Mouse (Mus musculus): ENCODE data around the gene Fbxl17.

Fbxl17 gene

DNA sequence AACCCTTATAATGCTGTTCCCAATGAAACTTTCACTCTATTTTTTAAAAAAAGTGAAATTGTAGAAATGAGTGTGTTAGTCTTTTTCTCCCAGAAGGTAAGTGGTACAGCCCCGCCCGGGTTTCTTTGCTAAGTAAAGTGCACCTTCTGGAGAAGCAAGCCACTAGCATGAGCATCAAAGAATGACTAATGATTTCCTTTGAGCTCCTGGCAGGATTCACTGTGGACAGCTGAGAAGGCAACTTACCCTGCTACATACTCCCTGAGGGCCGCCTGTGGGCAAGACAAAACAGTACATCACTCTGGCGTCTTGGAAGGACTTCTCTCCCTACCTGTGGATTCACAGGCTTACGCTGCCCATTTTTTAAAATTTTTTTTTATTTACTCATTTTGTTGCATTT lies 217.8 kb downstream of the Fbxl17 start:
- in situ Hi-C loops (cut with MboI), result no loop called here

DNA sequence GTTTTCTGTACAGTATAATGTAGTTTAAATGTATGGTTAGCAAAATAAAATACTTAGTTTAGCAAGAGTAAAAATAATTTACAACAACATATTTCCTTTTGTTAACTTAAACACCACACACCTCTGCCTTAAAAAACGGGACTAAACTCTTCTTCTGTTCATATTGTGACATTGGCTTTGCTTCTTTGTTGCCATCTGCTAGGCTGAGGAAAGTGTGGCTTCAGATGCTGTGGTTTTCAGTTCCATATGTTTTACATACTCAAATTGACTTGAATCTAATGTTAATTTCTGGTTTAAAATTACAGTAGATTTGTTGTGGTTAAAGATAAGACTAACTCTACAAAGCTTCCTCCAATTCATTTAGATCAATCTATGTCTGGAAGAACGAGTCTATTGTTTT lies 218.8 kb downstream of the Fbxl17 start:
- in situ Hi-C loops (cut with MboI), result no loop called here

DNA sequence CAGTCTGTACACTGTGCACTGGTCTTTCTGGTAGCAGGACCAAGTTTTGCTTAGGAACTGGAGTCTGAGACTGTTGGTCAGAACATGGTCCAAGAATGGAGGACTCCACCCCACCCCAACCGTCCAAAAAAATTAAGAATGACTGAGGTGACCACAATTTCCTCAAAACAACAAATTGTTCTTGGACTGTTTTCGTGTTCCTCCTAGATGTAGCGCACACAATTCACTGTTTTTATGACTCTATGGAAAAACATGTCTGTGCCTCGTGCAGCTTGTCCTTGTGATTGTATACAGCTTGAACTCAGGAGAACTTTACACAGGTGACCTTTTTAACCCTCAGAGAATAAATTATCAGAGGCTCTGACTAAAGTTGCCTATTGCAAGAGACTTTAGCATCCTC lies 220.7 kb downstream of the Fbxl17 start:
- in situ Hi-C loops (cut with MboI), result no loop called here

DNA sequence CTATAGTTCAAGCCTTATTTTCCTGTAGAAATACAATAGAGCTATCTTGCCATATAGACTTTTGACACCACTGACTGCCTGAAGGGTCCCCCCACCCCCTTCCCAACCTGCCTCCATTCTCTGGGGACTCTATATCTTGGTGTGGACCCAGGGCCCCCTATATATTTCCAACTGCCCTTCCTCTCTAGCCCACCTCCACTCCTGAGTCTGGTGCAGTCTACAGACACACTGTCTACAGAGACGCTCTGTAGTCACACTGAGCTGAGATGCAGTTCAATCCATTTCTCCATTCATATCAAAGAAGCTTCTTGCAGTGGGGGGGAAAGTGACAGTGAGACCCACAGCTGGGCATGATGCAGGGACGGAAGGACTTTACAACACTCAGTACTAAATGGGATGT lies 226.5 kb downstream of the Fbxl17 start:
- in situ Hi-C loops (cut with MboI), result no loop called here

DNA sequence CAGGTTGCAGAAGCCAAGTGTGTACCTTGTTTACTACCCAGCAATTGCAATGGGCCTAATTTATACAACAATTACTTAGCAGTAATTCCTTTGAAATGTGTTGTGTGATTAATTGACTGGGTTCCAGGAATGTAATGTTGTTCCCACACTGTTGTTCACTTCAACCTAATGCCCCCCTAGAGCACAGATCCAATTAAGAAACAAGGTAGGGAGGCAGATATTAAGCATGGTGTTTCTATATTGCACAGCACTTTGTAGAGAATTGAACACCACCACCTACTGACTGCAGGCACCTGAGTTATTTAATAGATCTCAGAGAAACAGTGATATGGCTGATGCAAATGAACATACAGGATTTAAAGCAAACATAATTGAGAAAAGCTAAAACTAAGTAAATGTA lies 226.9 kb downstream of the Fbxl17 start:
- in situ Hi-C loops (cut with MboI), result no loop called here

DNA sequence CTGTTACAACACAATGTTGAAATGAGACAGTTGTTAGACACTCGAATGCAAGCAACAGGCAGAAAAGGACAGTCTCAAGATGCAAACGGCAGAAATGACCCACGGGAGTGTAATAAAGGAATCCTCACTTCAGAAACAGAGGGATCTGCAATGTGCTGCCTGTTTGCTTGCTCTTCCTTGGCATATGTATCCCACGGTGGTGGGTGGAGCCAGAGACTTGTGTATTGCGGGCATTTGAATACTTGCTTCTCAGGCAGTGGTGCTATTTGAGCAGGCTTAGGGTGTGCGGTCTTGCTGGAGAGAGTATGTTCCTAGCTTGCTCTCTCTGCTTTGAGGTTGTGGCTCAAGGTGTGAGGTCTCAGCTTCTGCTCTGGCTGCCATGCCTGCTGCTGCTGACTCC lies 228.8 kb downstream of the Fbxl17 start:
- in situ Hi-C loops (cut with MboI), result no loop called here

DNA sequence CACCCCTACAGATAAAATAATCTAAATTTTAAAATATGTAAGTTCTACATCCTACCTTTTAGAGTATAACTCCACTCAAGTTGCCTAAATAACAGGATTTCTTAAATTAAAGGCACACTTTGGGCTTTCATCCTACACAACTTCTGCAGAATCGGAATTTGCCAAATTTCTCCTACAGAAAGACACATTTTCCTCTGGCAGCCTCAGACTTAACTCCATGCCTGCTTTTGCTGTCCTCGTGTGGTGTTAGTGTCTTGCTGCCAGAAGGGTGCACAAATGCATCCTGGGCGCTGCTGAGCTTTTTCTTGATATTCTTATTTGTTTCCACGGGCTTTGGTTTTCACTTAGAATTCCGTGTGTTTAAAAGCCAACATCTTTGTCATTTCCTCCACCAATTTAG lies 229.3 kb downstream of the Fbxl17 start:
- in situ Hi-C loops (cut with MboI), result no loop called here

DNA sequence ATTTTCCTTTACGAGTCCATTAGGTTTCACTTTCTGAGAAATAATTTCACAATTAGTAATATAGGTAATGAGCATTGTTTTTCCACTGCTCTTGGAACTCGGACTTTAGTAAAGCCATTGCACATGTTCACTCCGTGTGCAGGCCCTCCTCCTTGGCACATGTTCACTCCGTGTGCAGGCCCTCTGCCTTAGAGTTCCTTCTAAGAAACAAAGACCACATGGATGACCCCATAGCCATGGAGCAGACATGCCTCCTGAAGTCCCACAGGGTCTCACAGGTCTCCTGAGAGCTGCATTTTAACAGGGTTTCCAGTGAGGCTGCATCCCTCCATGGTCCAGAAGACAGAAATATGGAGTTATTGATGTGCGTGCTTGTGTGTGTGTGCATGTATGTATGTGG lies 237.1 kb downstream of the Fbxl17 start:
- in situ Hi-C loops (cut with MboI), result no loop called here

DNA sequence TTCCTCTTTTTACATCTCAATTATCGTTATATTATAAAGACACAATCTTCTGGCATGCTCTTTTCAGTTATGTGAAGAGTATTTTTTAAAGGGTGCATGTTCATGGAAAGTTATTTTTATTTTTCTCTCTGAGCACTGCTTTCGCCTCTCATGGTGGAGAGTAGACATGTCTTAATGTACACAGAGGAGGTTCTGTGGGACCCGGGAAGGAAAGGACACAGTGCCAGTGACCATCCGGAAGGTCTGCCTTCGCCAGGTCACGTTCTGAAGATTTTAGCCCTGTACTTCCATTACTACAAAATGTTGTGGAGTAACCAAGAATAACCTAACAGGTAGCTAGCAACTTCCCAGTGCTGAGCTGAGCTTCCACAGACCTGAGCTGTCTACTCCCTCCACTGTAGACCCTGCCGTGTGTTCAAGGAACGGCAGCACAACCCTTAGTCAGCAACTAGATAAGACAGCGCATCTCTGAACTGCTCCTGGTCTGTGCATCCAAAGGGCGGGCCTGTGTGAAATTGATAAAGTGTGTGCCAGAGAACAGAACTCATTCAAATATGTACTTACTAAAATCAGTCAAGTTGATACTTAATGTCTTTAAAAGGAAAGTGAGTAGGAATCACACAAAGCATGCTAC lies 238.2 kb downstream of the Fbxl17 start:
- in situ Hi-C loops (cut with MboI), result no loop called here

DNA sequence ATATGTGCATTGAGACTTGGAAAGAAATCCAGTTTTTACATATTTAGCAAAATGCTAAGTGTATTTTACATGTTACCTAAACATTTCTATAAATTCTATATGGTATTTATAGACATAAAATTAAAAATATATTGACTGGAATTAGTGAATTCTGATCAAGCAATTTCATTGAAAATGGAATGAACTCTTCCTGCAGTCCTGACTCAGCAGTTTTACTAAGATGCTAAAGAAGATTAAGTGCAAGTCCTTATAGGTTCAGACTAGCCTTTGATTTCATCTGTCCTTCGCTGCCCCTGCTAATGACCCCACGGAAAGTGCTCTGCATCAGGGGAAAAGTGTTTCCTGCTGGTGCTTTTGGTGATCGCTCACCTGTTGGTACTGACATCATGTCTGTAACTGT lies 240.7 kb downstream of the Fbxl17 start:
- in situ Hi-C loops (cut with MboI), result no loop called here

DNA sequence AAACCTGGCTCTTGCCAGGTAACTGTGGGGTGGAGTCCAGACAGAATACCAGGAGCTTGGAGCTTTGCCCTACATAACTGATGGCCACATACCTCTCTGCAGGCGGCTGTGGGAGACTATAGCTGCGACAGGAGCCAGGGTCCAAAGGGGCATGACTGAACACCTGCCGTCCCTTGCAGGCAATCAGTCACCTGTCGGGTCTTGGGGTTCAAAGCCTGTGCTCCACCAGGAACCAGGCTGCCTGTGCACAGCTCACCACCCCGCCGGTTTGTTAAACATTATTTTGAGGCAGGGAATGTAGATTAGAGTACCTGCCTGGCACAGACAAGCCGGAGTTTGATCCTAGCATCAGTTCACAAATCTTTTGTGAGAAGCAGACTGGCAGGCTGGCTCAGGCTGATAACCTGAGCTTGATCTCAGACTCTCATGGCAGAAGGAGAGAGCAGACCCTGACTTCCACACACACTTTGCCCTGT lies 253.6 kb downstream of the Fbxl17 start:
- in situ Hi-C loops (cut with MboI), result no loop called here

DNA sequence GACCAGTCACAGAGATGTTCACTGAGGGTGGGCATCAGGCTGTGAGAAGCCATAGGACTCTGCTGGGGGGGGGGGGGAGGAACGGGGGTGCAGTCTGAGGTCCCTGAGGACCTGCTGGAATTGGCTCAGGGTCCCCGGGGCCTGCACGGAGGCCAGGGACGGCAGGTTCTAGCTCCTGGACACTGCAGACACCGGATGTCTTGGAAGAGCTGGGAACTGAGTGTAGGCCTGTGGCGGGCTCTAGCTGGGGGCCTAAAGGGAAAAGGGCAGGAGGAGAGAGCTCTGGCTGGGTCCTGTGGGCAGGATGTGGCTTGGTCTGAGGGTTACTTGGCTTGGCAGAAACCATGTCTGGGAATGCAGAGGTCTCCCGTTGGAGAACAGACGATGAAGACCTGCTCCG lies 254.3 kb downstream of the Fbxl17 start:
- in situ Hi-C loops (cut with MboI), result no loop called here

DNA sequence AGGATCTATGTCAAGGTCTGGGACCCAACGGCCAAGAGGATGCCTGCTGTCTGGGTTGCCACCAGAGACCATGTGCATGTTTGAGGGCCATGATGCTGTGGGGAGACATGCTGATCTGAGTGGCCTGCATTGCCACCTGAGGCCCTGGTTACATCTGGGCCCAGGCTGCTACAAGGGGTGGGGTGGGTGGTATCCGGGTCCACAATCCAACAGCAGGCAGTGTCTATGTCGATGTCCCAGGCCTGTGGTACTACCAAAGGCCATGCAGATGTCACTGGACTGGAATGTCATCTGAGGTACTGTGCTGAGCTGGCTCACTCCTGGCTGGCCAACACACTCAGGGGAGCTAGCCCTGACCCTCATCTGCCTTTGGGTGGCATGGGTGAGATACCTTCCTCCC lies 257.1 kb downstream of the Fbxl17 start:
- in situ Hi-C loops (cut with MboI), result no loop called here

DNA sequence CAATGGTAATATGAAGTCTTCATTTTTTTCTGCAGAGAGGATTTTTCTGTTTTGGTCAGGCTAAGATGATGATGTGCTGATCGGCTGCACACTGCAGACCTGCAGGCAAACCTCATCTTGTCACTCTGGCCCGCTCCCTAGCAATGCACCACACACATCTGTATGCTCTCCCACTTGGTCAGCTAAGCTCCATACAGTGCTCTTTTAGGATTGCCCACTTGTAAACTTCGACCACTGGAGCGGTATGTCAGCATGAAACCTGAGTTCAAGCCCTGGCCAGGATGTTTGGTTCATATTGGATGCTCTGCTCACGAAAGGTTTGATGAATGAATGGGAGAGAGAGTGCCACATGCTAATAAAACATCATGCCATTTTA lies 259.1 kb downstream of the Fbxl17 start:
- in situ Hi-C loops (cut with MboI), result no loop called here

DNA sequence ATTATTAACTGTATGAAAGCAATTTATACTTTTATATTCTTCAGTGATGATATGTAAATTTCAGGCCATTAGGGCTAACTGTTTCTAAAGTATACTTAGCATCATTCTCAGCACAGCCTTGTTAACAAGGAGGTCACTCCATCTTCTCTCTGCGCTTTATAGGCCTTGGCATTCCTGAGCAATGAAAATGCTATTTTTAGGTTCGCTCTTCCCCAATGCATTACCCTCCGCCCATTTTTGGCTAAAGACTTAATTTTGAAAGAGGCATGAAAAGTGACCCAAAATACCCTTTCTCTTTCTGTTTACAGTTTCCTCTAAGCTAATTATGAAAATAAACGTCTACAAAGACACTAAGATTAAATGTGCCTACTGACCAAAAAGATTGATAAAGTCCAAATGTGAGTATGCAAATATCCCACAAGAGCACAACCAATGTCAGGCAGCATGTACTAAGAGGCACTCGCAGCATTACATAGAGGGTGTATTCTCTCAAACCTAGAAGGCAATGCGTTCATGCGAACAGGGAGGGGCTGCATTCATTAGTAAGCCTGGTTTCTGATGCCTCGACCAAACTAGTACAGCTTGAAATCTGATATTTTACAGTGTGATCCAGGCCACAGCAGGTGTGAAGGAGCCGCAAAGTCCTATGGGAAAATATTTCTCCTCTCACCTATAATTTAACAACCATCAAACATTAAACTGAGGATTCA lies 259.6 kb downstream of the Fbxl17 start:
- in situ Hi-C loops (cut with MboI), result no loop called here

DNA sequence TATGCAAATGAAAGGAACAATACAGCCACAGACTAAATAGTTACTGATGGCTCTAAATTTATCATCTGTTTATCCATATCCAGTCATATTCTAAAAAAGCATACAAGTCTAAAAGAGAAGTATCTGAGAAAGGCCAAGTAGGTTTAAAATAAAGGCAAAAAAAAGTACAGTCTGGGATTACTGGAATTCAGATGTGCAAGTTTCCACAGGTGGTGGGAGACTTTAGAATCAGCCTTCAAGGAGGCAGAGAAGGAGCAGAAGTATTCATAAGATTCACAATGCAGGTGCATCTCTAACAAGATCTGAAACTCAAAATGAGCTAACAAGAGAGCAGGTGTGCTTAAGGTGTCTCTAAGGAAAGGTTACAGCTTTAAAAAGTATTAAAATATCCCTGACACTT lies 263.0 kb downstream of the Fbxl17 start:
- in situ Hi-C loops (cut with MboI), result no loop called here

DNA sequence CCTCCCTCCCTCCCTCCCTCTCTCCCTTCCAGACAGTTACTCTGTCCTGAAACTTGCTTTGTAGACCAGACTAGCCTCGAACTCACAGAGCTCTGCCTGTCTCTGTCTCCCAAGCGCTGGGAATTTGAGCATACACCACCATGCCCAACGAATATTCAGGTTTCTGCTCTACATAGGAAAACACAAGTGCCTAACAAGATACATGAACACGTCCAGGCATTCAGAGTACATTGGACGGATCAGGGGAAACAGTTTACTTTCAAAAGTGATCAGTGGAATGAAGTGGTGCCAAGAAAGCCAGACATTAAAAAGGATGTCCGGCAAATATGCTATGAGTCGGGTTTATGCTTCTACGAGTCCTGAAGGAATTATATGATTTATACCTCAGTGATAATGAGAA lies 263.6 kb downstream of the Fbxl17 start:
- in situ Hi-C loops (cut with MboI), result no loop called here

DNA sequence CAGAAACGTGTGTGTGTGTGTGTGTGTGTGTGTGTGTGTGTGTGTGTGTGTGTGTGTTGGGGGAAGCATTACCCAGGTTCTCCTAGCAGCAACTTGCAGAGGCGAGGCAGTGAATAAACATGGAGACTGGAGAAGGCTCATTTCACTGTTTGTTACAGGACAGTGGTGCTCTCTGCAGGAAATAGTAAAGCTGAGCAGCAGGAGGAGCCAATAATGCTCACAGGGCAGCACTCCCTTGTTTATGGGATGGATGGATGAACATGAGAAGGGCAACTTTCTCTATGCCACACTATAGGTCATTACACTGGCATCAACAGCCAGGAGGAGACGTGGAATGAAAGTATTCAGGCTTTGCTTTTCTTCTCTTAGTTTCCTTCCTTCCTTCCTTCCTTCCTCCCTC lies 264.0 kb downstream of the Fbxl17 start:
- in situ Hi-C loops (cut with MboI), result no loop called here

DNA sequence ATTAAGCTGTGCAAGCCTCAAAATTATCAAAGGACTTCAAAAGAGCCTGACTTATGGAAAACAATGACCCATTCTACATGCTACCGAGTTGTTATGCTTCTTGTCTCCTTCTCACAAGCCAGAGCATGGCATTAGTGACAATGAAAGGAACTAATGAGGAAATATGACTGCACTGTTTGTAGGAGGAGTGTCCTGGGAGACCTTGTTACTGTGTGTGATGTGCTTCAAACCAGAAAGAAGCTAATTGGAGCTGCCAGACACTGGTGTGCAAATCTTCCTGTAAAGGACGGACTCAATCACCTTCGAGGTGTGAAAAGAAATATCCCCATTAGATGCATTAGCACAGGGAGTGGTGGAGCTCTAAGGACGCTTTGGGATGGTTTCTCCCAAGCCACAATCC lies 270.7 kb downstream of the Fbxl17 start:
- in situ Hi-C loops (cut with MboI), result no loop called here

DNA sequence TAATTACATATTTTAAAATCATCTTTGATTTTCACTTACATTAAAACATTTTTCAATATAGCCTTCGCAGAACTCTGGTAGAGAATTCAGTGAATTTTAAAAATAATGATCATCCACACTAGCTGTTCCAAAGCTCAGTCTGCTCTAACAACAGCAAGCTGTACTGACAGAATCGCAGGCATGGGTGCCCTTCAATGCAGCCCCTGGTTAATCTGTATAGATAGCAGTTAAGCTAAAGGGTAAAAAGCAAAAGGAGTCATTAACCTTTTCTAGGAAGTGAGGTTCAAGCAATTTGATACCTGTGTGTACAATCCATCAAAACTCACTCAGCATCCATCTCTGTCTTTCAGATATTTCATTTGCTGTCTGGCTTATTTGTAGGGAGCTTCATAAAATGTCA lies 273.4 kb downstream of the Fbxl17 start:
- in situ Hi-C loops (cut with MboI), result no loop called here

DNA sequence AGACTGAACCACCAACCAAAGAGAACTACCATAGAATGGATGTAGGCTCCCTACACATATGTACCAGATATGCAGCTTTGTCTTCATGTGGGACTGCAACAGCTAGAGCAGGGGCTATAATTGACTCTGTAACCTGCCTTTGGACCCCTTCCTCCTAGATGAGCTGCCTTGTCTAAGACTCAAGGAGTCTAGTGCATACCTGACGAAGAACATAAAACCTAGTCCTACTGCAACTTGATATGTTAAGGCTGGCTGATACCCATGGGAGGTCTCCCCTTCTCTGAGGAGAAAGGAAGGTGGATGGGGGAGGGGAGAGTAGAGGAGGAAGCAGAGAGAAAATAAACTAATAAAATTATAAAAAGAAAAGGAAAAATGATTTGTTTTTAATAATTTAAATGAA lies 273.9 kb downstream of the Fbxl17 start:
- in situ Hi-C loops (cut with MboI), result no loop called here

DNA sequence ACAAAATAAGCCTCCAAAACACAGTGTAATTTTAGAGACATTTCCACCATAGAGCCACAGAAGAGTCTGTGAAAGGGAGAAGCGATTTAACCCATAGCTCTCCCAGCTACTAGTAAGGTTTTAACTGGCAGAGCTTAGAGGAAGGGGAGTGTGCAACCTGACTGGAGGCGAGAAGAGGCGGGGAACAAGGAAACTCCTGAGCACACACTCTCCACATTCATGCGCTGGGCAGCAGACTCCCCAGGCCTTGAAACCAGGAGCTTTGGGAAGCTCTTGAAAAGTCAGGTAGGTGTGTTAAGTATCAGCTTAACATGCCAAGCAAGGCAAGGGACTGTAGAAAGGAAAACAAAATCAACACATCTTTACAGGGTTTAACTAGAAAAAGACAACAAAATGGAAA lies 276.1 kb downstream of the Fbxl17 start:
- in situ Hi-C loops (cut with MboI), result no loop called here

DNA sequence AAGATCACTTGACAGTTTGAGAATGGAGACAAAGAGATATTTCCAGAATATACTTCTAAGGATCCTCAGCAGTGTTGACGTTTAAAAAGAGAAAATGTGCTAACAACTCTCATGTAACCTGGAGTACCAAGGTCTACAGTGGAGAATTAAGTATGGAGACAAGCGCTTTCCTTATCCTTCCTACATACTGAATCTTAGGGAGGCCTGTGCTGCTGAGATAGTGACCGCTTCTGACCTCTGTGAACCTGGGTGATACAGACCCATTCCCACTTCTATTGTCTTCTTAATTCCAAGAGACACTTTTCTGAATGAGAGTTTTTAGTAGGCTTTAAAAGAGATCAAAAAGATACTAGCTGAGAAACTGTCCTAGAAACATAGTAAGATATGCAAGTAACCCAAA lies 278.2 kb downstream of the Fbxl17 start:
- in situ Hi-C loops (cut with MboI), result no loop called here

DNA sequence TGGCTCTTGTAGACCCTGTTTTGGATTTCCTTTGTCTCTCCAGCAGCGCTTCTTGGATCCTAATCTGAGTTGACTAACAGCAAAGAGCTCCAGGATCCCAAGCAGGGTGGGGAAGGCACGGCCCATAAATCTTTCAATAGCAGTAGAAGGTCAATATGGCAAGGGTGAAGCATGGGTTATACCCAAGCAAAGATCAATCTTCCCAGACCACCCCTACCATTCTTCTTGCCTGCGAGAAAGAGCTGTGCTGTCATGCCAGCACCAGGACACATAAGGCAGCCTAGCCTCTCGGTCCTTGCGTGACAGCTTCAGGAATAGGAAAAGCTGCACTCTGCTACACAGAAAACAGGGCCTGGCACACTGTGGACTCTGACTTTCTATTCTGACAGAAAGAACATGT lies 279.0 kb downstream of the Fbxl17 start:
- in situ Hi-C loops (cut with MboI), result no loop called here

Data from mature B cell (primary cell).